Mouse (Mus musculus) olfactory bulb, adult 2 months (tissue): ENCODE measurements around the gene Mkks.

Experiments used
- CTCF ChIP-seq: fragments of 200-500 bp; IDR thresholded peaks from 2 replicates; pipeline ENCODE4 v1.5.1; 2012; ENCODE audit warnings: low read depth, mild to moderate bottlenecking, low read length, moderate library complexity; ENCODE audit not compliant: insufficient read depth
- POLR2A ChIP-seq: fragments of 200-500 bp; IDR thresholded peaks from 2 replicates; pipeline ENCODE4 v1.6.1; 2012; ENCODE audit warnings: mild to moderate bottlenecking, low read depth, low read length, moderate library complexity; ENCODE audit not compliant: insufficient read depth

DNA sequence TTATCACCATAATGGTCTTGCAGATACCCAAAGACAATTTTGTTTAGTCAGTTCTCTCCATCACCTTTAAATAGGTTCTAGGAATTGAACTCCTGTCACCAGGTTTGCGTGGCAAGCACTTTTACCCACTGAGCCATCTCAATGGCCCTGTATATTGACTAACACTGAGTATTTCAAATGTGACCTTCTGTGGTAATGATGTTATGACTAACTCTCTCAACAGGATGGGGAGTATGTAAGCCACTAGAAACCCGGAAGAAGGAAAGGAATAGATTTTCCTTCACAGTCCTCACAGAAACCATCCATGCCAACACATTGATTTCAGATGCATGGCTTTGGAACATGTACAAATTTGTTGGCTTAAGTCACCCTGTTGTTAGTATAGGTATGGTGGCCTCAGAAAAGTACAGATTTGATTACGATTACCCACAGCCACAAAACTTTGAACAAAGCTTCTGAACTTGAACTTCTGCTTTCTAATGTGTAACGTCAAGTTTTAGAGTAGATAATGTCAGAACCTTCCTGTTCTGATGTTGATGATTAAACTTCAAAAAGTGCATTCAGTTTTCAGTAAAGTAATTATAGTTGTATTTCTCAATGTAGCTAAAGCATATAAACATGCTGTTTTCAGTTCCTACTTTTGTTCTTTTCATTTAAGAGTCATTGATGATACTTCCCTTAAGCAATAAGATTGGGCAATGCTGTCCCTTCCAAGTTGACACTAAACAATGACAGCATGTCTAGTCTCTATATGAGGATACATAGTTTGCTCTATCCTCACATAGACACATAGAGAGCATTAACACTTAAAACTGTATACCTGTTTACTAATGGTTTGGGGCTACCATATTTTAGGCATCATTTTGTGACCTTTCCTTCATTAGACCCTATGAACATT lies 45.5 kb upstream of the Mkks start:
- no peak for TF ChIP-seq CTCF
- no peak for TF ChIP-seq POLR2A
